Mouse (Mus musculus): ENCODE results near the gene Dct.

The Dct gene

GRCm38 (mm10) chr14:118051975-118052630, at the start of gene Dct:
Gene Dct (minus strand): TSS chr14:118052244.
- no peak for DNase-seq

GRCm38 (mm10) chr14:118101227-118101990, 49.4 kb upstream of the Dct start:
- DNase-seq, result no peak

- DNase-seq, result no peak
Measured at GRCm38 (mm10) chr14:118098265-118098664, 46.2 kb upstream of the Dct start.

- no peak for DNase-seq
Measured at GRCm38 (mm10) chr14:118089806-118090392, 37.9 kb upstream of the Dct start.

- DNase-seq, result peak; percentile 85
Measured at GRCm38 (mm10) chr14:118089215-118089805, 37.3 kb upstream of the Dct start.

- DNase-seq, result no peak
Measured at GRCm38 (mm10) chr14:118088437-118089207, 36.6 kb upstream of the Dct start.

- no peak for DNase-seq
Measured at GRCm38 (mm10) chr14:118086271-118087035, 34.4 kb upstream of the Dct start.

- DNase-seq, result no peak
Measured at GRCm38 (mm10) chr14:118083851-118084250, 31.8 kb upstream of the Dct start.

- no peak for DNase-seq
Measured at GRCm38 (mm10) chr14:118080606-118081005, 28.6 kb upstream of the Dct start.

- DNase-seq, result no peak
Measured at GRCm38 (mm10) chr14:118070100-118070499, 18.1 kb upstream of the Dct start.

- DNase-seq, result no peak
Measured at GRCm38 (mm10) chr14:118069439-118070079, 17.5 kb upstream of the Dct start.

- no peak for DNase-seq
Measured at GRCm38 (mm10) chr14:118061766-118062432, 9.9 kb upstream of the Dct start.

- no peak for DNase-seq
Measured at GRCm38 (mm10) chr14:118058581-118058886, 6.5 kb upstream of the Dct start.

- DNase-seq, result no peak
Measured at GRCm38 (mm10) chr14:118057696-118058580, 5.9 kb upstream of the Dct start.

- DNase-seq, result no peak
Measured at GRCm38 (mm10) chr14:118052770-118053169, 726 bp upstream of the Dct start.

GRCm38 (mm10) chr14:118051396-118051795, 648 bp downstream of the Dct start:
- DNase-seq, result no peak

GRCm38 (mm10) chr14:118050990-118051389, 1.1 kb downstream of the Dct start:
- DNase-seq, result no peak

- DNase-seq, result no peak
Measured at GRCm38 (mm10) chr14:118050431-118050830, 1.6 kb downstream of the Dct start.

GRCm38 (mm10) chr14:118049648-118050238, 2.3 kb downstream of the Dct start:
- no peak for DNase-seq

- no peak for DNase-seq
Measured at GRCm38 (mm10) chr14:118042963-118043362, 9.1 kb downstream of the Dct start.

Measured in cerebellum, adult 11-12 months (tissue).